Mouse (Mus musculus): ENCODE measurements around the gene Ptchd4. TPM values are rescaled to one million over a fixed set of nuclear protein-coding genes. Genes with fewer than 3 reads are reported as not detected.

The Ptchd4 gene
- 0.70 and 0.83 TPM in 2 replicates for polyA plus RNA-seq (2014; fragmentation: Nextera tagmentation; extraction: Ambion mirVana)

GRCm38 (mm10) chr17:42315669-42316611 is at the start of gene Ptchd4:
TSS of gene Ptchd4 (plus strand) at chr17:42315947.
- no peaks in the 10 kb centered on the region for H3K36me3 ChIP-seq (ENCODE audit: control insufficient read depth, insufficient read depth, low read length)
- H3K9me3 ChIP-seq (ENCODE audit: control insufficient read depth, low read length) = no peaks in the 10 kb centered on the region
- H3K4me1 ChIP-seq (ENCODE audit: control insufficient read depth, insufficient read depth, low read length) = no peaks in the 10 kb centered on the region
- ATAC-seq (ENCODE audit: low FRiP score, low TSS enrichment) = peak; percentile 88
- peaks cover 4% of the 10 kb centered on the region for H3K27me3 ChIP-seq (ENCODE audit: control insufficient read depth, insufficient read depth, low read length)
- peak within 1 kb of the TSS; percentile 59 for H3K4me3 ChIP-seq (ENCODE audit: low read length)
- H3K27ac ChIP-seq (ENCODE audit: low read depth, low read length) = no peak within 1 kb of the TSS
- peak within 1 kb of the TSS; percentile 81 for H3K4me2 ChIP-seq (replicated peaks; ENCODE audit: low read depth, low read length)
- WGBS = under 1% methylated on average over 48 of the region's 56 CpGs
- H3K9ac ChIP-seq (ENCODE audit: low read depth, low read length) = peak within 1 kb of the TSS; percentile 40; the same call in 1 of the 2 replicates

GRCm38 (mm10) chr17:42276861-42277260 is 38.9 kb upstream of the Ptchd4 start:
- no peak overlapping the region for H3K4me2 ChIP-seq (replicated peaks; ENCODE audit: low read depth, low read length)
- WGBS = 89% methylated on average over 2 of the region's 2 CpGs
- ATAC-seq (ENCODE audit: low FRiP score, low TSS enrichment) = no peak

GRCm38 (mm10) chr17:42284391-42284790 is 31.4 kb upstream of the Ptchd4 start:
- WGBS = 71% methylated on average over 1 of the region's 1 CpGs
- H3K9ac ChIP-seq (ENCODE audit: low read depth, low read length) = no peak overlapping the region
- no peak overlapping the region for H3K4me3 ChIP-seq (ENCODE audit: low read length)
- H3K4me1 ChIP-seq (ENCODE audit: control insufficient read depth, insufficient read depth, low read length) = no peaks in the 10 kb centered on the region
- no peak for ATAC-seq (ENCODE audit: low FRiP score, low TSS enrichment)
- H3K27me3 ChIP-seq (ENCODE audit: control insufficient read depth, insufficient read depth, low read length) = no peaks in the 10 kb centered on the region
- no peak overlapping the region for H3K4me2 ChIP-seq (replicated peaks; ENCODE audit: low read depth, low read length)
- H3K9me3 ChIP-seq (ENCODE audit: control insufficient read depth, low read length) = no peaks in the 10 kb centered on the region
- no peak overlapping the region for H3K27ac ChIP-seq (ENCODE audit: low read depth, low read length)
- H3K36me3 ChIP-seq (ENCODE audit: control insufficient read depth, insufficient read depth, low read length) = no peaks in the 10 kb centered on the region

More at GRCm38 (mm10) chr17:42276861-42277260, 38.9 kb upstream of the Ptchd4 start:
- Histone ChIP-seq H3K9me3 (ENCODE audit: control insufficient read depth, low read length) (no peaks in the 10 kb centered on the region), H3K4me3 (ENCODE audit: low read length) (no peak overlapping the region), H3K27ac (ENCODE audit: low read depth, low read length) (no peak overlapping the region), H3K27me3 (ENCODE audit: control insufficient read depth, insufficient read depth, low read length) (no peaks in the 10 kb centered on the region), H3K36me3 (ENCODE audit: control insufficient read depth, insufficient read depth, low read length) (no peaks in the 10 kb centered on the region), H3K4me1 (ENCODE audit: control insufficient read depth, insufficient read depth, low read length) (no peaks in the 10 kb centered on the region), H3K9ac (ENCODE audit: low read depth, low read length) (no peak overlapping the region)

- no peak for ATAC-seq (ENCODE audit: low FRiP score, low TSS enrichment)
- Histone ChIP-seq H3K4me3 (ENCODE audit: low read length) (no peak overlapping the region), H3K4me1 (ENCODE audit: control insufficient read depth, insufficient read depth, low read length) (no peaks in the 10 kb centered on the region), H3K9me3 (ENCODE audit: control insufficient read depth, low read length) (no peaks in the 10 kb centered on the region), H3K9ac (ENCODE audit: low read depth, low read length) (no peak overlapping the region), H3K36me3 (ENCODE audit: control insufficient read depth, insufficient read depth, low read length) (no peaks in the 10 kb centered on the region), H3K27ac (ENCODE audit: low read depth, low read length) (no peak overlapping the region), H3K4me2 (replicated peaks; ENCODE audit: low read depth, low read length) (no peak overlapping the region), H3K27me3 (ENCODE audit: control insufficient read depth, insufficient read depth, low read length) (no peaks in the 10 kb centered on the region)
- 77% methylated on average over 3 of the region's 3 CpGs for WGBS
Measured at GRCm38 (mm10) chr17:42286255-42286654, 29.5 kb upstream of the Ptchd4 start.

- ATAC-seq (ENCODE audit: low FRiP score, low TSS enrichment) = no peak
- Histone ChIP-seq H3K27me3 (ENCODE audit: control insufficient read depth, insufficient read depth, low read length) (no peaks in the 10 kb centered on the region), H3K27ac (ENCODE audit: low read depth, low read length) (no peak overlapping the region), H3K4me2 (replicated peaks; ENCODE audit: low read depth, low read length) (no peak overlapping the region), H3K9me3 (ENCODE audit: control insufficient read depth, low read length) (no peaks in the 10 kb centered on the region), H3K36me3 (ENCODE audit: control insufficient read depth, insufficient read depth, low read length) (no peaks in the 10 kb centered on the region), H3K9ac (ENCODE audit: low read depth, low read length) (no peak overlapping the region), H3K4me1 (ENCODE audit: control insufficient read depth, insufficient read depth, low read length) (0 out of 2 replicates have a peak, but pooled peaks cover 1% of the 10 kb centered on the region), H3K4me3 (ENCODE audit: low read length) (no peak overlapping the region)
Measured at GRCm38 (mm10) chr17:42290341-42290740, 25.4 kb upstream of the Ptchd4 start.

- Histone ChIP-seq H3K27me3 (ENCODE audit: control insufficient read depth, insufficient read depth, low read length) (no peaks in the 10 kb centered on the region), H3K9ac (ENCODE audit: low read depth, low read length) (no peak overlapping the region), H3K4me3 (ENCODE audit: low read length) (no peak overlapping the region), H3K9me3 (ENCODE audit: control insufficient read depth, low read length) (no peaks in the 10 kb centered on the region), H3K36me3 (ENCODE audit: control insufficient read depth, insufficient read depth, low read length) (no peaks in the 10 kb centered on the region), H3K4me1 (ENCODE audit: control insufficient read depth, insufficient read depth, low read length) (0 out of 2 replicates have a peak, but pooled peaks cover 3% of the 10 kb centered on the region), H3K4me2 (replicated peaks; ENCODE audit: low read depth, low read length) (no peak overlapping the region), H3K27ac (ENCODE audit: low read depth, low read length) (no peak overlapping the region)
- ATAC-seq (ENCODE audit: low FRiP score, low TSS enrichment) = no peak
- 47% methylated on average over 5 of the region's 5 CpGs for WGBS
Measured at GRCm38 (mm10) chr17:42291793-42292192, 24.0 kb upstream of the Ptchd4 start.

GRCm38 (mm10) chr17:42297986-42298385 is 17.8 kb upstream of the Ptchd4 start:
- Histone ChIP-seq H3K9me3 (ENCODE audit: control insufficient read depth, low read length) (no peaks in the 10 kb centered on the region), H3K4me1 (ENCODE audit: control insufficient read depth, insufficient read depth, low read length) (0 out of 2 replicates have a peak, but pooled peaks cover 3% of the 10 kb centered on the region), H3K36me3 (ENCODE audit: control insufficient read depth, insufficient read depth, low read length) (no peaks in the 10 kb centered on the region), H3K27ac (ENCODE audit: low read depth, low read length) (no peak overlapping the region), H3K27me3 (ENCODE audit: control insufficient read depth, insufficient read depth, low read length) (no peaks in the 10 kb centered on the region), H3K9ac (ENCODE audit: low read depth, low read length) (no peak overlapping the region), H3K4me3 (ENCODE audit: low read length) (no peak overlapping the region), H3K4me2 (replicated peaks; ENCODE audit: low read depth, low read length) (no peak overlapping the region)
- WGBS = 68% methylated on average over 4 of the region's 4 CpGs
- no peak for ATAC-seq (ENCODE audit: low FRiP score, low TSS enrichment)

GRCm38 (mm10) chr17:42299681-42300080 is 16.1 kb upstream of the Ptchd4 start:
- H3K4me1 ChIP-seq (ENCODE audit: control insufficient read depth, insufficient read depth, low read length) = 0 out of 2 replicates have a peak, but pooled peaks cover 3% of the 10 kb centered on the region
- H3K9me3 ChIP-seq (ENCODE audit: control insufficient read depth, low read length) = no peaks in the 10 kb centered on the region
- ATAC-seq (ENCODE audit: low FRiP score, low TSS enrichment) = no peak
- H3K4me3 ChIP-seq (ENCODE audit: low read length) = no peak overlapping the region
- 49% methylated on average over 3 of the region's 3 CpGs for WGBS
- no peak overlapping the region for H3K9ac ChIP-seq (ENCODE audit: low read depth, low read length)
- no peaks in the 10 kb centered on the region for H3K27me3 ChIP-seq (ENCODE audit: control insufficient read depth, insufficient read depth, low read length)
- H3K36me3 ChIP-seq (ENCODE audit: control insufficient read depth, insufficient read depth, low read length) = no peaks in the 10 kb centered on the region
- no peak overlapping the region for H3K27ac ChIP-seq (ENCODE audit: low read depth, low read length)
- H3K4me2 ChIP-seq (replicated peaks; ENCODE audit: low read depth, low read length) = no peak overlapping the region

GRCm38 (mm10) chr17:42303062-42303577 is 12.6 kb upstream of the Ptchd4 start:
- 76% methylated on average over 4 of the region's 4 CpGs for WGBS
- Histone ChIP-seq H3K4me3 (ENCODE audit: low read length) (no peak overlapping the region), H3K36me3 (ENCODE audit: control insufficient read depth, insufficient read depth, low read length) (no peaks in the 10 kb centered on the region)

More at GRCm38 (mm10) chr17:42303062-42303577, 12.6 kb upstream of the Ptchd4 start:
- no peak overlapping the region for H3K9ac ChIP-seq (ENCODE audit: low read depth, low read length)
- H3K9me3 ChIP-seq (ENCODE audit: control insufficient read depth, low read length) = no peaks in the 10 kb centered on the region
- no peak for ATAC-seq (ENCODE audit: low FRiP score, low TSS enrichment)
- H3K27me3 ChIP-seq (ENCODE audit: control insufficient read depth, insufficient read depth, low read length) = no peaks in the 10 kb centered on the region
- no peak overlapping the region for H3K4me2 ChIP-seq (replicated peaks; ENCODE audit: low read depth, low read length)
- no peak overlapping the region for H3K27ac ChIP-seq (ENCODE audit: low read depth, low read length)
- H3K4me1 ChIP-seq (ENCODE audit: control insufficient read depth, insufficient read depth, low read length) = no peaks in the 10 kb centered on the region

Measured in kidney, embryonic 14.5 days (tissue).